Comparison of ENCODE assay signal across 22 mouse cellular contexts in the genomic region with DNA sequence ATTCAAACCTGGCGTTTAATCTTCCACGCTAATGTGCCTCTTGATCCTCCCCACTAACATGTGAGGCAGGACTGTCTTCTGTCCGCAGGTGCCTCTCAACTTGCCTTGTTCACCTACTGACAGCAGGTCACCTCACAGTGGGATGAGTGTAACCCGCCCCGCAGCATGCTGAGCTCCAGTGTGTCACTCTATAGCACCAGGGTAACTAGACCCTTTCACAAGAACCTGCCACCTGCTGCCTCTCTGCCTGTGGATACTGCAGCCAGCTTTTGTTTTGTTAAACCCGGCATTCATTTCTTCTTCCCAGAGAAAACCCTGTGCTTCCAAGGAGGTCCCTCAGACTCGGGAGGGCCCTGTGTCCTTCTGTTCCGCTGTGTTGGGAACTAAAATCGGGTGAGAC.
DNase-seq lines count a peak whose midpoint lies in the region; ATAC-seq lines count a peak whose summit lies in the region.
"Had no signal": no experiment of that assay in that cellular context is flagged by ENCODE, and none has a peak within 500 bp of the region (broad histone marks: within the 10 kb centered on the region; RNA-seq: fewer than 3 reads in every experiment).

No protein-coding gene starts in this region.

- H3K9me3 ChIP-seq in forebrain, embryonic 12.5 days: 0 out of 2 replicates have a peak, but pooled peaks cover 3% of the 10 kb centered on the region
- no peaks in the 10 kb centered on the region for H3K9me3 ChIP-seq in forebrain, embryonic 11.5 days (ENCODE audit: control insufficient read depth, low read length)
- no peaks in the 10 kb centered on the region; the same call in 1 of the 2 replicates for H3K9me3 ChIP-seq in midbrain, embryonic 10.5 days (replicated peaks)
- H3K9me3 ChIP-seq in midbrain, embryonic 14.5 days (ENCODE audit: control insufficient read depth, low read length): no peaks in the 10 kb centered on the region
- H3K9me3 ChIP-seq: embryonic facial prominence, embryonic 15.5 days; heart, embryonic 12.5 days had no signal

- peak; percentile 55; the same call in 1 of the 2 replicates for ATAC-seq in forebrain, embryonic 12.5 days (ENCODE audit: low FRiP score)
- no peak for ATAC-seq in forebrain, embryonic 11.5 days (replicated peaks; ENCODE audit: low FRiP score)
- no peak for ATAC-seq in midbrain, embryonic 14.5 days (ENCODE audit: low FRiP score, low TSS enrichment)
- ATAC-seq: forebrain, embryonic 16.5 days; inflammation-experienced regulatory T-cells, adult 6 months; intestine, postnatal 0 days; Patski had no signal

- no peak overlapping the region for H3K4me3 ChIP-seq in forebrain, embryonic 12.5 days (replicated peaks)
- no peak overlapping the region for H3K4me3 ChIP-seq in forebrain, embryonic 11.5 days (ENCODE audit: low read depth, low read length)
- no peak overlapping the region for H3K4me3 ChIP-seq in midbrain, embryonic 10.5 days
- H3K4me3 ChIP-seq in midbrain, embryonic 14.5 days (replicated peaks; ENCODE audit: low read depth, low read length): no peak overlapping the region
- H3K4me3 ChIP-seq: embryonic facial prominence, embryonic 15.5 days; erythroblast, embryonic 14.5 days; heart, adult 2 months; heart, embryonic 12.5 days had no signal

- peaks cover 23% of the 10 kb centered on the region for H3K4me1 ChIP-seq in forebrain, embryonic 12.5 days
- peaks cover 1% of the 10 kb centered on the region; the same call in 1 of the 2 replicates for H3K4me1 ChIP-seq in forebrain, embryonic 11.5 days (replicated peaks; ENCODE audit: control insufficient read depth, insufficient read depth, low read length)
- H3K4me1 ChIP-seq in midbrain, embryonic 10.5 days: peaks cover 29% of the 10 kb centered on the region
- H3K4me1 ChIP-seq in midbrain, embryonic 14.5 days (ENCODE audit: control insufficient read depth, insufficient read depth, low read length): 0 out of 2 replicates have a peak, but pooled peaks cover 3% of the 10 kb centered on the region

- peaks cover 3% of the 10 kb centered on the region; the same call in 1 of the 2 replicates for H3K27me3 ChIP-seq in forebrain, embryonic 12.5 days
- no peaks in the 10 kb centered on the region for H3K27me3 ChIP-seq in forebrain, embryonic 11.5 days (ENCODE audit: control insufficient read depth, insufficient read depth, low read length)
- peaks cover 25% of the 10 kb centered on the region for H3K27me3 ChIP-seq in midbrain, embryonic 10.5 days (ENCODE audit: low read depth, poor library complexity, severe bottlenecking)
- no peaks in the 10 kb centered on the region for H3K27me3 ChIP-seq in midbrain, embryonic 14.5 days (ENCODE audit: control insufficient read depth, insufficient read depth, low read length)
- H3K27me3 ChIP-seq: embryonic facial prominence, embryonic 15.5 days; heart, embryonic 12.5 days; Patski had no signal

- no peaks in the 10 kb centered on the region for H3K36me3 ChIP-seq in forebrain, embryonic 12.5 days (replicated peaks)
- H3K36me3 ChIP-seq in forebrain, embryonic 11.5 days (ENCODE audit: control insufficient read depth, insufficient read depth, low read length): no peaks in the 10 kb centered on the region
- H3K36me3 ChIP-seq in midbrain, embryonic 10.5 days: no peaks in the 10 kb centered on the region
- H3K36me3 ChIP-seq in midbrain, embryonic 14.5 days (ENCODE audit: control insufficient read depth, insufficient read depth, low read length): no peaks in the 10 kb centered on the region
- H3K36me3 ChIP-seq: embryonic facial prominence, embryonic 15.5 days; heart, embryonic 12.5 days had no signal

- no peak overlapping the region for H3K9ac ChIP-seq in forebrain, embryonic 12.5 days
- H3K9ac ChIP-seq in forebrain, embryonic 11.5 days (ENCODE audit: low read length): no peak overlapping the region
- H3K9ac ChIP-seq in midbrain, embryonic 14.5 days (replicated peaks; ENCODE audit: low read length): no peak overlapping the region
- H3K9ac ChIP-seq: embryonic facial prominence, embryonic 15.5 days; heart, embryonic 12.5 days had no signal

- DNase-seq in forebrain, embryonic 11.5 days (ENCODE audit: low spot score): no peak
- no peak for DNase-seq in midbrain, embryonic 10.5 days (ENCODE audit: low spot score)
- no peak for DNase-seq in midbrain, embryonic 14.5 days
- peak; percentile 76 for DNase-seq in R1 (ENCODE audit: low read depth, low spot score)
- DNase-seq in lung, postnatal 4 days: no peak
- DNase-seq in heart, adult 8-10 months (ENCODE audit: low spot score): no peak
- DNase-seq: adrenal gland, adult 8-10 months; adrenal gland, postnatal 36 days; cerebellum, adult 11 months; cerebellum, adult 9-10 months; cerebellum, postnatal 36 days; gastrocnemius, postnatal 10 days; heart, adult 2 months; kidney, adult 8-10 months had no signal

- H3K27ac ChIP-seq in forebrain, embryonic 12.5 days: 0 out of 2 replicates have a peak overlapping the region, but pooled peaks have one; percentile 13
- no peak overlapping the region for H3K27ac ChIP-seq in forebrain, embryonic 11.5 days (ENCODE audit: low read depth, low read length)
- 0 out of 2 replicates have a peak overlapping the region, but pooled peaks have one; percentile 1 for H3K27ac ChIP-seq in midbrain, embryonic 10.5 days (replicated peaks)
- H3K27ac ChIP-seq in midbrain, embryonic 14.5 days (replicated peaks; ENCODE audit: low read depth, low read length): no peak overlapping the region
- H3K27ac ChIP-seq: embryonic facial prominence, embryonic 15.5 days; heart, adult 2 months had no signal

- no peak overlapping the region for H3K4me2 ChIP-seq in forebrain, embryonic 12.5 days
- no peak overlapping the region for H3K4me2 ChIP-seq in forebrain, embryonic 11.5 days (ENCODE audit: low read depth, low read length, severe bottlenecking)
- H3K4me2 ChIP-seq in midbrain, embryonic 14.5 days (ENCODE audit: low read length): no peak overlapping the region
- H3K4me2 ChIP-seq: embryonic facial prominence, embryonic 15.5 days; heart, embryonic 12.5 days had no signal

- 14% methylated on average over 9 of the region's 9 CpGs for WGBS in forebrain, embryonic 12.5 days
- WGBS in forebrain, embryonic 11.5 days: 20% methylated on average over 9 of the region's 9 CpGs
- WGBS in midbrain, embryonic 10.5 days: 33% methylated on average over 9 of the region's 9 CpGs
- WGBS in midbrain, embryonic 14.5 days: 23% methylated on average over 9 of the region's 9 CpGs

Comparison
In these comparisons a context has a peak if more than half of its experiments do, and no peak if none do; other contexts are left out.
1. H3K27ac ChIP-seq: peak in forebrain, embryonic 12.5 days (single experiment) and midbrain, embryonic 10.5 days (single experiment); none in forebrain, embryonic 11.5 days (single experiment) and midbrain, embryonic 14.5 days (single experiment).